Mouse (Mus musculus): ENCODE measurements around the gene Rack1. TPM values are rescaled to one million over a fixed set of nuclear protein-coding genes. Genes with fewer than 3 reads are reported as not detected.
"Not testable (repeated sequence)": the region's sequence is repeated elsewhere in the genome, so short reads cannot be mapped to it uniquely, and the experiment has no call there.

The Rack1 gene
- polyA plus RNA-seq, 2 experiments from 2014 or later: 1,099 to 1,661 TPM

DNA sequence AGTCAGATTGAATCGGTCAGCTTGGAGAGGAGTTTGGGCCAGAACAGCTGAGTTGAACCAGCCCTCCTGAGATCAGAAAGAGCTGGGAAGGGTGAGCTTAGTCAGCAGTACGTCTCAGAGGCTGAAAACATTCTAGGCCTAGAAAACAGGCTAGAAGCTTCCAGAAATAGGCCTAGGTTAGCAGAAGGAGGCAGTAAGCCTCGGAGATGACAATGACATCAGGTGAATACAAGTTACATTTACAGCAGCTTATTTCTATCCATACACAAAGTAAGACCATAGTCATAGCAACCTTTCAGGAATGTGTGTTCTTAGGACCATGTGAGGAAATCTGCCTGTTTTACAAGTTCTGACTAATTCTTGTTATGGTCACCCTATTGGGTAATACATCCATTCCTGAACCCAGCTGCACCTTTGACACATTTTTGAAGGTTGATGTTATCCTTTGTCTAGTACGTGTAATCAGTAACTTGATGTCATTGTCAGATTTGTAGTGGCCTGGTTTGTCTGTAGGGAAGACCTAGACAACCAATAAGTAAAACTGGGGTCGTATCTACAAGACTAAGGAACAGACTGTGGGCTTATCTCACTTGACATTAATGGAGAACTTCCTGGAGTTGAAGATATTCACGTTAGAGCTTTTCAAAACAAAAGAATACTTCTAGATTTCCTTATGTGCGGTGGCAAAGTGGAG is 19.6 kb downstream of the Rack1 start:
- ATAC-seq: no peak

DNA sequence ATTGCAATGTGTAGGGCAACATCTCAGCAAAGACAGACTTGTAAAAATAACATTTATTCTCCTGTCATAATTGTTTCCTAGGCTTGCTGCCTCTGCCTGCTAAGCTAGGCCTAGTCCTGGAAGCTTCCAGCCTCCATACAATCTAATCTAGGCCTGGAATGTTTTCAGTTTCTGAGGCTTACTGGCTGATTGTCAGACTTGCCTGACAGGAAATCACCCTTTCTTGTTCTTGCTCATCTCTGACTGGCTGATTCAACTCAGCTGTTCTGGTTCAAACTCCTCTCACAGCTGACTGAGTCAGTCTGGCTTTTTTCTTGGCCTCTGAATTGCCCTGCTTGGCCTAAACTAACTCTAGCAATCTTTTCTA is 20.2 kb downstream of the Rack1 start:
- no peak for ATAC-seq

DNA sequence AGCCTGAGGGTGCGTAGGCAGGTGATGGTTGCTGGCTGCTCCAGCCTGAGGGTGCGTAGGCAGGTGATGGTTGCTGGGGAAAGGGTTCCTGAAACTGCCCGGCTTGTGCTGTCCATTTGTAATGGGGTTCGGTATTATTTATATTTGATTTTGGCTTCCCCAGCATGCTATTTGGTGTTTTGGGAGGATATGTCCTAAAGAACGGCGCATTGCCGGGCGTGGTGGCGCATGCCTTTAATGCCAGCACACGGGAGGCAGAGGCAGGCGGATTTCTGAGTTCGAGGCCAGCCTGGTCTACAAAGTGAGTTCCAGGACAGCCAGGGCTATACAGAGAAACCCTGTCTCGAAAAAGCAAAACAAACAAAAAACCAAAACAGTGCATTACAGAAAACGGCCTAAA is 21.2 kb downstream of the Rack1 start:
- ATAC-seq: not testable (repeated sequence)

DNA sequence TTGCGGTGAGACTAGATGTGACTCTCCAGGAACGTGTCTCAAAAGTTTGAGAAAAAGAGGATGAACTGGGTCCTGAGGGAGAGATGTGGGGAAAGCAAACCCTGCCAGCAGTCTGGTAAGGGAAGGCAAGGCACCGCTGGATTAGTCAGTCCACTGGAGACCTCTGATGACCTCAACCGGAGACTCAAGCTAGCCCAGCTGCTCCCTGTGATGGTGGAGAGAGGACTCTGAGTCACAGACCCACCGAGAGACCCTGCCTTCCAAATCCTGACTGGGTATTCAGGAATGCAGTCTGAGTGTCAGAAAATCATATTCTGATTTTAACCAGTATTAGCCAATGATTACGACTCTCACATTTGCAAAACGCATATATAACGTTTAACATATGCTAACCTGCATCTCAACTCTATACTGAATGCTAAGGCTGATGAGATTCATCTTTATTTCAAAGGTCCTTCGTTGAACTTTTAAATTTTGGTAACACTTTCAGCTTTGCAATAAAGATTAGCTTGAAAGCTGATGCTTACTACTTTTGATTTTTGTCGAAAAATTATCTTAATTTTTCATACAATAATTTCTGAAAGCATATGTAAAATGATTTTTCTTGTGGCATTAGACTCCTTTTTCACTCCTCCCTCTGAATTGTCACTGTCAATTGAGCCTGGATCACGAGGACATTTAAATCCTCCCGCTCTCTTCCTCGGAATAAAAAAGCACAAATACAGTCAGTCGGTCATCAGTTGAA is 22.8 kb downstream of the Rack1 start:
- ATAC-seq: no peak

DNA sequence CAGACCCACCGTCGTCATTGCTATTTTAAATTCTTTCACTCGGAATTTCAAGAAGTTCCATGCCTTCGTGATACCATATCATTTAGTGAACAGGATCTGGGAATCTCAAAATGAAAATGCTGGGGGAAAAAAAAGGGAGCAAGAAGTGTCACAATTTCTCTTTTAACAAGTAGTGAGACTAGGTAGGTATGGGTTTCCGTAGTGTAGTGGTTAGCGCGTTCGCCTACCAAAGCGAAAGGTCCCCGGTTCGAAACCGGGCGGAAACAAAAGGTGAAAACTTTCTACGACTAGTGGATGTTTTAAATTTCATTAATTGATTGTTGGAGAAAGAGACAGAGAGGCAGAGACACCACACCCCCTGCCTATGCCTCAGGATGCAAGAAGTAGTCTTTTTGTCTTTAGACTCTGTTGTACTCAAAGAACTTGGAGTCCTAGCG is 23.4 kb downstream of the Rack1 start:
- peak; percentile 75 for ATAC-seq

DNA sequence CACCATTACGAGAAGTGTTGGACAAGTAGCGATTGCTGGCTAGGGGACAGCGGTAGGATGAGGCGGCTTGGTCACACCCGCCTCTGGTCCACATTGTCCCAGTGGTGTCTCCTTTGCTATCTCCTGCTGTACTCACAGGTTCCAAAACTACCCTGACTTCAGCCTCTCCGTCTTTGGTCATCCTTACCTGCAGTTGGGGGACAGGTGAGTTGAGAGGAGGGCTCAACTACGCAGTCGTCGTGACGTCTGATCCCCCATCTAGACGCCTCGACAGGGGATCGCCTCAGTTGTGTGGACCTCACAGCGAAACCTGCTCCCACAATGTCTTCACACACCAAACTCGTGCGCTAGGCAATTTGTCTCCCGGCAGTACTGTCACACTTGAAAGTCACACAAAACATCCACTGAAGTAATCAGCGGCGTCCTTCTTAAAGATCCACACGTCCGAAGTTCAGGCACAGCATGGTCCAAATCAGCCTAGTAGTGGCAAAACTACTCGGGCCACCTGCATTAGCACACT is 24.2 kb downstream of the Rack1 start:
- no peak for ATAC-seq

DNA sequence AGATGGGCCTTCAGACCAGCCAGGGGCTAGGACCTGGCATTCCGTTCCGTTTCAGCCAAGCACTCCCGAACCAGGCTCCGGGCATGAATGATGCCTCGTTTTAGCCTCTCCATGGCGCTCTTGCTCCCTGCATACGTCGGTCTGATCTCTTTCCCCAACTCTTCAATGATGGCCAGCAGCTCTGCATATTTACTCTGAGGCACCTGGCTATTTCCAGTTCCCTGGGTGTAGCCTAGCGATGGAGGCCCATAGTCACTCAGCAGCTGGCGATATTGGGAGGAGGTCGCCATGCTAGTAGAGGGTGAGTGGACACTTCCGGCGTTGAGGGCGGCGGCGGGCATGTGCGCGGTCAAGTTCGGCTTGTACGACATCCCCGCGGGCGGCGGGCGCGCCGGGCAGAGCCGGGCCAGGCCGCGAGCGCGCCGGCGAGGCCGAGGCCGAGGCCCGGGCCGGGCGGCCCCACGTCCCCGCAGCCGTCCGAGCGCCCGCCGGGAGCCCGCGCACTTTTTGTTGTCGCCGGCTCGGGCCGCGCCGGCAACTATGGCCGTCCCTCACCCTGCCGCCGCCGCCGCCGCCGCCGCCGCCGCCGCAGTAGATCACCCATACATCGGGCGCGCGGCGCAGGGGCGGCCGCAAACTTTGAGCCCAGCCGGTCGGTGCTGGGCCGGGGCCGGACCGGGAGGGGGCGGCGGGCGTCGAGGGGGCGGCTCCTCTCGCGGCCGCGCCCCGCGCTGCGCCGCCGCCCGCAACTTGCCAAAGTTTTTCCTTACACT is 26.0 kb downstream of the Rack1 start, which contains the start of the genes Trim7 and Gm12184:
TSS of gene Trim7 (plus strand) at position 162 of the 773 bp plus-strand sequence.
TSS of gene Gm12184 (minus strand) at position 677 of the 773 bp plus-strand sequence.
- ATAC-seq: peak; percentile 21

DNA sequence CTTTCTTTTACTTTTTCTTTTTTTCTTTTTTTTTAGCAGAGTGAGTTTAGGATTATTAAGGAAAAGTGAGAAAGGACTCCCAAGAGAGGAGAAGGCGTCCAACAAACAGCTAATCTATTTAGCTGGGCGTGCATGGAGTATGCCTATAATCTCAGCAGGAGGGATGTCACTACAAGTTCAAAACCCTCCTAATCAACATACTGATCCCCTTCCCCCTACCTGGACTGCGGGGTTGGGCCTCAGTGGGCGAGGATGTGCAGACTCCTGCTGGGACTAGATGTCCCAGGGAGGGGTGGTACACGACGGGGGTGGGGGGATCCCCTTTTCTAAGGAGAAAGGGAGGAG is 26.6 kb downstream of the Rack1 start:
- ATAC-seq: peak; percentile 13

DNA sequence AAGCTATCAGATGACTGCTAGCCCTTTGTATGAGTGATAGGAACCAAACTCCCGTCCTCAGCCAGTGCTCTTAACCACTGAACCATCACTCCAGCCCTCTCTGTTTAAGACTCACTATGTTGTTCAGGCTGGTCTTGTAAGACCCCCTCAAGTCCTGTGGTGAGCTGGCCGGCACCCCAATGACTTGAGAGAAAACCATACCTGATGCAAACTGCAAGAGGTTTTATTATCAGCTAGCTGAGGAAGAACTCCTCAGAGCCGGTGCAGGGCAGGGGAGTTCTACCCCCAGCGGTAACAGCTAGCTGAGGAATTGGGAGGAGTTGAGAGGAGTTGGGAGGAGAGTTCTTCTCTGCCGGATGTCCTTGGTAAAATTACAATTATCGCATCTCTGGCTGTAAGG is 27.8 kb downstream of the Rack1 start:
- ATAC-seq: no peak

DNA sequence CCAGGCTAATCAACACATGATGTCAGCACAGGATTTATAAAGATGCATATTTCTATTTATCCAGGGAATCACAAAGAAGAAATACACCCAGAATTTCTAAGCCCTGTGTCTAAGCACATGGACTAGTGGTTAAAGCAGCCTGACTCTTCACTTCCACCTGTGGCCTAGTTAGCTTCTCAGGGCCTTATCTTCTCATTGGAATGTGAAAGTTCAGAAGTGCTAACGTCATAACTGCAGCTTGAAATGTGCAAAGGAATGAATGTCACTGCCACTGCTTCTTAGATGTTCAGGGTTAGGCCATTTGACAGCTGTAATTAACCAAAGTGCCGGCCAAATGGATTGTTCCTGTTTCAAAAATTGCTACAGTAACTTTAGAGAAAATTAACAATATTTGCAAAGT is 30.1 kb downstream of the Rack1 start:
- no peak for ATAC-seq

DNA sequence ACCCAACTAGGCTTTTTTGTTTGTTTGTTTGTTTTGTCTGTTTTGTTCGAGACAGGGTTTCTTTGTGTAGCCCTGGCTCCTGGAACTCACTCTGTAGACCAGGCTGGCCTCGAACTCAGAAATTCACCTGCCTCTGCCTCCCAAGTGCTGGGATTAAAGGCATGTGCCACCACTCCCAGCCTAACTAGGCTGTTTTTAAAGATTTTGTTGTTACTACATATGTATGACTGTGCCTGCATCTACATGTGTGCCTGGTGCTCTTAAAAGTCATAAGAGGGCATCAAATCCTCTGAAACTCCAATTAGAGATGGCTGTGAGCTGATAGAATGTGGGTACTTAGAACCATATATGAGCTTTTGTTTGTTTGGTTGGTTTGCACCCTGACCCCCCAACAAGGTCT is 31.1 kb downstream of the Rack1 start:
- no peak for ATAC-seq

DNA sequence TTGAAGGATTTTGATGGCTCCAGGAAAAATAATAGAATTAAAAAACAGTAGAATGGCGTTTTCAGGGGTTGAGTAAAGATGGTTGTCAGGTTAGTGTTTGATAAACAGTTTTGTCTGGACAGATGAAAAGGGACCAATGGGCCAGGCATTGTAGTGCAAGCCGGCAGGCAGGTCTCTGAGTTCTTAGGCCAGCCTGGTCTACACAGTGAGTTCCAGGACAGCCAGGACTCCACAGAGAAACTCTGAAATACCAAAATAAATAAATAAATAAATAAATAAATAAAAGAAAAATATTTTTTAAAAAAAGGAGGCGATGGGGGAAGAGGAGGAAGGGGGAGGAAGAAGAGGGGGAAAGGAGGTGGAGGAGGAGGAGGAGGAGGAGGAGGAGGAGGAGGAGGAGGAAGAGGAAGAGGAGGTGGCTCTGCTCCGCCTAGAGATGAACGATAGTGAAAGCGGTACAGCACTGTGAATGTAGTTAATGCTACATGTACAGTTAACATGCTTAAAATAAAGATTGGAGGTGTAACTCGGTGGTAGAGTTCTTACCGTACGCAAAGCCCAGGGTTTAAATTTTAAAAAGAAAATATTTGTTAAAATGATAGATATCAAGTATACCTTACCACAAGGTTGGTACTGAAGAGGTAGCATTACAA is 33.1 kb downstream of the Rack1 start:
- ATAC-seq: peak; percentile 21

DNA sequence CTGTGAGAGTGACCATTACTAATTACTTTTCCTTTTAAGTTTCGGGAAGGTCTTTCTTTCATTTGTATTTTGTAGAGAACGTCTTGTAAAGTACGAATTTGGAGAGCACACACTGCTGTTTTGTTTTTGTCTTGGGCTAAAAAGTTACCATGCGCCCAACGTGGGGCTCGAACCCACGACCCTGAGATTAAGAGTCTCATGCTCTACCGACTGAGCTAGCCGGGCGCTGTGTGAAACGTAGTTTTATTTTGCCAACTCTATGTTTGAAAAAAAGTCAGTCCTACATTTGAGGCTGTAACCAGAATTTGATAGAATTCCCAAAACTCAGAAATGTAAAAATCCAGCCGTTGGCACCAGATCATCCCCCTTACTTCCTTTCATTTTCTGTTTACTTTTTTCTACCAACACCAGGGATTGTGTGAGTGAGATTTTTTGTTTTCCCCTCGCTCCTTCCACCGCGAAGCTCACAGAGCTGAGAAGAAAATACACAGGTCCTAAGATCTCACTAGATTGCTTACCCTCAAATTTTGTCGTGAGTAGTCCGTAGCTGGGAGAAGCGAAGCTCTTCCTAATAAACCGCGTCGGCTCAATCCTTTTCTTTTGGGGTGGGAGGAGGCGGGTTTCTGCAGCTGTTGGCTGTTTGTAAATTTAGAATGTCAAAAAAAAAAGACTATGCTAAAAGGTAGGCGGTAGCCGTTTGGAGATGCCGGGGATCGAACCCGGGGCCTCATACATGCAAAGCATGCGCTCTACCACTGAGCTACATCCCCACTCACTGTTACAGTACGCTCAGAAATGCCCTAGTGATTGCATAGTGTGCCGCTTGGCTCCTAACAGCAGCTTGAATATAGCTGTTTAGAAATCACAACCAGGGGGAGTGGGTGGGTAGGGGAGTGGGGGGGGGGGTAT is 33.9 kb downstream of the Rack1 start:
- ATAC-seq: peak; percentile 73

DNA sequence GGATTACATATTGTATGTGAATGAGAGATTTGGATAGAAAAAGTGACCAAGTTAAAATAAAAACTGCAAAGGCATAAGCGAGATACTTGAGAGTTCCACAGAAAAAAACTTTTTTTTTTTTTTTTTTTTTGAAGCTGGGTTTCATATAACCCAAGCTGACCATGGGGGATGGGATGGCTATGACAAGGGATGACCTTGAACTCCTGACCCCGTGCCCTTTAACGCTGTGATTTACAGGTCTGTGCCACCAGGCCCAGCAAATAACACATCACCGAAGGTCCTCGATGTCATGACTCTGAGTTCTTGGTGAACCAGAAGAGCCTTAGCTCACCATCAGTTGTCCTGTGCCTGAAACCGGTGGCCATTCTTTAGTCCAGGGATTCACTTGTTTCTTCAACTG is 35.8 kb downstream of the Rack1 start:
- ATAC-seq: no peak

DNA sequence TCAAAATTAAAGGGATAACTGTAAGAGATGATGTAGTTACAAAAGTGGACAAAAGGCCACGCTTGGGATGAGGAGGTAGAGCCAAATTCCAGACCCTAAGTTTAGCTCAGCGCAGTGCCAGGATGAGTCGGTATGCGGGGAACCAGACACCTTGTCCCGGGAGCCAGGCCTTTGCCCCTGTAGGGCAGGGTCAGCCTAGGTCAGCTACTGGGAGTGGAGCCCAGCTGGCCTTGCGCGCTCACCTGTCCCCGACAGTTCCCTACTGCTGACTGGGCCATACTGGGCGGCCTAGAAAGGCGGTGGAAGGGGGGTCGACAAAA is 36.8 kb downstream of the Rack1 start:
- ATAC-seq: no peak

DNA sequence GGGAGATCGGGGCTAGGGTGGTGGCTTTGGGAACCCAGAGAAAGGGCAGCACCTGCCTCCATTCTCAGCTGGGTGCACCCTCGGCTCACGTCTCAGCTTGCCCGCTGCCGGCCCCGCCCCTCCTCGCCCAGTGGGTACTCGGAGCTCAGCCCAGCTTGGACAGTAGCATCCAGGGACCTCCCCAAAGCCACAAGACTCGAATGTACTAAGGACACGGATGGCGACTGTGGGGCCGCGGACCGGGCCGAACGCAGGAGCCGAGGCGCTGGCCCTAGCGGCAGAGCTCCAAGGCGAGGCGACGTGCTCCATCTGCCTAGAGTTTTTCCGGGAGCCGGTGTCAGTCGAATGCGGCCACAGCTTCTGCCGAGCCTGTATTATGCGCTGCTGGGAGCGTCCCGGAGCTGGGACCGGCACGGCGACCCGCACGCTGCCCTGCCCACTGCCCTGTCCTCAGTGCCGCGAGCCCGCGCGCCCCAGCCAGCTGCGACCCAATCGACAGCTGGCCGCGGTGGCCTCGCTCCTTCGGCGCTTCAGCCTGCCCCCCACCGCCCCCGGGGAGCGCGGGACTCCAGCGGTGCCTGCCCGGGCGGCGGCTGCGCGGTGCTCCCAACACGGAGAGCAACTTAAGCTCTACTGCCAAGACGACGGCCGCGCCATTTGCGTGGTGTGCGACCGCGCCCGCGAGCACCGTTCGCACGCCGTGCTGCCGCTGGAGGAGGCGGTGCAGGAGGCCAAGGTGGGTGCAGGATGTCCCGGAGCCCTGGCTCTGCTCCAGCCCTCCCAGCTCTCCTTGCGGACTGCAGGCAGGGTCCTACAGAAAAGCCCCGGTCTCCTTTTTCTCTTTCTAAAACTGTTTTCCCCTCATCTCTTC is 37.4 kb downstream of the Rack1 start:
- ATAC-seq: peak; percentile 40

DNA sequence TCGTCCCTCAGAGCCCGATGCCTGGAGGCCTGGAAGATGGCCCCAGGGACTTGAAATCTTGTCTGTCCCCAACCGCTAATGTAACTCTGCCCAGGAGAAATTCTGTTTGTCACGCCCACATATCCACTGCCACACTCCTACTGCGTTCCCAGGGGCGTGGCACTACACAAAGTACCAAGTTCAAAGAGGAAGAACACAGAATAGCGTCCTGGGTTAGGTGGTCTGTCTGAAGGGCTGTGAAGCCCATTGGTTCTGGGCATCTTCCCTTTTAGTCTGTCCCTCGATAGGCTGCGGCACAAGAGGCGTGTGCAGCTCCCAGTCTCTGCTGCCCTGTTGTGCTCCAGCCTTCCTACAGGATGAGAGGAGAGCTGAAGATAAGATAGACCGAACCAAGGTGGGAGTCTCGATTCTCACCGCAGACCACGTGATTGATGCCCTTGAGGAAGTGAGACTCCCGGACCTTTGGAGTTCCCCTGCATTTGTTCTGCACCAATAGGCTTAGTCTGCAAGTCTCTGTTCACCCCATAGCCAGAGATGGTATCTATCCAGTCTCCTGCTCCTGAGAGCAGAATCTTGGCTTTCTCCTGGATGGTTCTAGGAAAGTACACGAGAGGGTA is 38.2 kb downstream of the Rack1 start:
- ATAC-seq: peak; percentile 19

DNA sequence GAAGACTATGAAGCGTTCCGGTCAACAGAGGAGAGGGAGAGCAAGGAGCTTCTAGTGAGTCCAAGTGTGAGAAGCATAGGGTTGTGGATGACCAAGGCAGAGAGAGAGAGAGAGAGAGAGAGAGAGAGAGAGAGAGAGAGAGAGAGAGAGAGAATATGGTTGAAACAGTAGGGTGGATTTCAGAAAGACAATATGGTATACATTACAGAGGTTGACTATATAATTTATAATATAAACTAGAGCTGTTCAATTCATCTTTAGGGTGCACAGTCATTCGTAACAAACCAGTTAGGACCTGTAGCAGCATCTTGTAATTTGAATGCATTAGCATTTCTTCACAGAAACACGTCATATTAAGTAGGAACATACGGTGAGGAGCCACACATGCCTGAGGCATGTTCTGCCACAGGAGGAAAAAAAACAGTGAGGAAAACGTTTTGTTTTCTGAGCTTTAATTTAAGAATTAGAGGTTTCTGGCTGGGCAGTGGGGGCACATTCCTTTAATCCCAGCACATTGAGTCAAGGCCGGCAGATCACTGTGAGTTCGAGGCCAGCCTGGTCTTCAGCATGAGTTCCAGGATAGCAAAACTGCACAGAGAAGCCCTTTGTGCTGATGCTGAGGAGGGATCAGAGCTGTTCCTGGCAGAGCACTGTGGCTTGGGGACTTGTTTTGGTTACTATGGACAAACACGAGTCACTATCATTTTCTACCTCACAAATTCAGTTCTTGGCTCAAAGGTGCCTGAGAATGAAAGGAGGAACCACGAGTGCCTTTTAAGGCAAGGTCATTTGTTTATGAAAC is 38.9 kb downstream of the Rack1 start:
- ATAC-seq: no peak

DNA sequence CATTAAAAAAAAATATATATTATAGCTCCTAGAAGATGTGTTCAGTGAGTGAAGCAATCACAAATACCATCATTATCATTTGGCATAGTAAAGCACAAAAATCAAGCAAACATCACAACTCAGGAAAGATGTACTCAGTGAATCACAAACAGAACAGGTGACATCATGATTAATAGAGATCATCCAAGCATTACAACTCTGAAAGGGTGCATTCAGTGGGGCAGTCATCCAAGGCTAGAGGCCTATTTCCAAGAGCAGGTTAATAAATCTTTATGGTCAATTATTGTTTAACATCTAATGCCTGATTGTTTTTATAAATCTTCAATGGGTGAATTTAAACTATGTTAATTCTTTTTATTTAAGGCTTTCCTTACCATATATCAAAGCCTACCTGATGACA is 40.7 kb downstream of the Rack1 start:
- ATAC-seq: no peak

Data from CD4-positive, CD25-positive, alpha-beta regulatory T cell, adult 4 months (primary cell).